Mouse (Mus musculus) layer of hippocampus, adult 18-20 months (tissue): ENCODE measurements around the gene Syn3. TPM values are rescaled to one million over a fixed set of nuclear protein-coding genes. Genes with fewer than 3 reads are reported as not detected.

Experiments
- DNase-seq, 2 experiments: peaks; one replicate each; pipeline ENCODE4 v3.0.0; 2022; ENCODE audit warnings: low spot score in 2 of 2
- total RNA-seq, 2 experiments: library from RNA; stranded (reverse); gene quantifications; 2 replicates each; pipeline ENCODE4 v1.2.3; 2021

The Syn3 gene
- total RNA-seq, 2 experiments from 2014 or later: 16.3 to 16.7 TPM

GRCm38 (mm10) chr10:86243525-86243924 is 255.2 kb downstream of the Syn3 start:
- no peak for DNase-seq

GRCm38 (mm10) chr10:86242721-86243120 is 256.0 kb downstream of the Syn3 start:
- no peak for DNase-seq

GRCm38 (mm10) chr10:86230006-86230405 is 268.7 kb downstream of the Syn3 start:
- DNase-seq: no peak

- DNase-seq: no peak
Measured at GRCm38 (mm10) chr10:86225480-86225879, 273.2 kb downstream of the Syn3 start.

- no peak for DNase-seq
Measured at GRCm38 (mm10) chr10:86218984-86219383, 279.7 kb downstream of the Syn3 start.

- no peak for DNase-seq
Measured at GRCm38 (mm10) chr10:86216836-86217235, 281.9 kb downstream of the Syn3 start.

- DNase-seq: no peak
Measured at GRCm38 (mm10) chr10:86212062-86212461, 286.6 kb downstream of the Syn3 start.

GRCm38 (mm10) chr10:86203915-86204314 is 294.8 kb downstream of the Syn3 start:
- DNase-seq: no peak

GRCm38 (mm10) chr10:86203175-86203574 is 295.5 kb downstream of the Syn3 start:
- no peak for DNase-seq

GRCm38 (mm10) chr10:86201826-86202225 is 296.9 kb downstream of the Syn3 start:
- DNase-seq: no peak

- DNase-seq: no peak
Measured at GRCm38 (mm10) chr10:86201006-86201405, 297.7 kb downstream of the Syn3 start.

GRCm38 (mm10) chr10:86196414-86197025 is 302.2 kb downstream of the Syn3 start:
- no peak for DNase-seq

GRCm38 (mm10) chr10:86194722-86195121 is 304.0 kb downstream of the Syn3 start:
- DNase-seq: no peak

- DNase-seq: peak in 1 of 2 experiments; percentile 9
Measured at GRCm38 (mm10) chr10:86193863-86194434, 304.7 kb downstream of the Syn3 start.

GRCm38 (mm10) chr10:86188614-86189013 is 310.1 kb downstream of the Syn3 start:
- no peak for DNase-seq

GRCm38 (mm10) chr10:86187881-86188280 is 310.8 kb downstream of the Syn3 start:
- DNase-seq: no peak

- no peak for DNase-seq
Measured at GRCm38 (mm10) chr10:86183148-86183885, 315.4 kb downstream of the Syn3 start.

- peak in 1 of 2 experiments; percentile 46 for DNase-seq
Measured at GRCm38 (mm10) chr10:86182183-86182805, 316.4 kb downstream of the Syn3 start.

GRCm38 (mm10) chr10:86176411-86176810 is 322.3 kb downstream of the Syn3 start:
- DNase-seq: no peak

- no peak for DNase-seq
Measured at GRCm38 (mm10) chr10:86174017-86174416, 324.7 kb downstream of the Syn3 start.

- no peak for DNase-seq
Measured at GRCm38 (mm10) chr10:86173284-86173683, 325.4 kb downstream of the Syn3 start.

- no peak for DNase-seq
Measured at GRCm38 (mm10) chr10:86171246-86171645, 327.4 kb downstream of the Syn3 start.
